Mouse (Mus musculus): ENCODE measurements around the gene Bri3. TPM values are rescaled to one million over a fixed set of nuclear protein-coding genes. Genes with fewer than 3 reads are reported as not detected.
A peak's percentile ranks its signal among the peaks of the same experiment; 100 is the strongest.

Gene Bri3
- total and polyA plus RNA-seq, 3 experiments = 21.6 to 40.5 TPM; not detected in 1

GRCm38 (mm10) chr5:144267535-144268241 is 23.5 kb downstream of the Bri3 start (continued):
- TF ChIP-seq MAZ (IDR thresholded peaks at IDR 0.05; ENCODE audit: low read depth, low read length) (no peak), MAX (IDR thresholded peaks at IDR 0.05; ENCODE audit: low read length) (0 out of 2 replicates have a peak, but pooled peaks have one; percentile 35), JUND (IDR thresholded peaks at IDR 0.05; ENCODE audit: low read depth, low read length) (no peak)

- H3K4me3 ChIP-seq (ENCODE audit: control insufficient read depth in 1 of 2, insufficient read depth in 1 of 2, low read depth in 2 of 2, low read length in 2 of 2) = no peak overlapping the region
- H3K36me3 ChIP-seq (ENCODE audit: control insufficient read depth in 1 of 2, insufficient read depth in 2 of 2, low read length in 2 of 2) = peaks cover 0 to 15% of the 10 kb centered on the region in 2 experiments; a peak in 2 of 4 replicates
- H3K4me1 ChIP-seq (ENCODE audit: control insufficient read depth in 1 of 2, insufficient read depth in 2 of 2, low read length in 2 of 2) = peaks cover 0 to 21% of the 10 kb centered on the region in 2 experiments; a peak in 3 of 4 replicates
- H3K79me2 ChIP-seq (ENCODE audit: control insufficient read depth, insufficient read depth, low read length, poor library complexity) = no peaks in the 10 kb centered on the region
- no peaks in the 10 kb centered on the region for H3K27me3 ChIP-seq (ENCODE audit: control insufficient read depth in 1 of 2, insufficient read depth in 2 of 2, low read length in 2 of 2)
- H3K27ac ChIP-seq (ENCODE audit: control insufficient read depth, low read depth, low read length) = peak overlapping the region; percentile 43; the same call in 1 of the 2 replicates
- TF ChIP-seq UBTF (IDR thresholded peaks at IDR 0.05; ENCODE audit: borderline replicate concordance, insufficient read depth, low read depth, low read length) (no peak), ZNF384 (IDR thresholded peaks at IDR 0.05; ENCODE audit: low read depth, low read length) (no peak), MEF2A (IDR thresholded peaks at IDR 0.05; ENCODE audit: extremely low read depth, insufficient replicate concordance, low read depth, low read length, poor library complexity, severe bottlenecking) (no peak)
- no peaks in the 10 kb centered on the region for H3K9me3 ChIP-seq (replicated peaks; ENCODE audit: insufficient read depth, low read length)
- no peak for DNase-seq (ENCODE audit: low read depth, low spot score)
- H3K9ac ChIP-seq (ENCODE audit: control insufficient read depth, low read depth, low read length, poor library complexity, severe bottlenecking) = peak overlapping the region; percentile 14; the same call in 1 of the 2 replicates
Measured at GRCm38 (mm10) chr5:144269926-144270325, 25.7 kb downstream of the Bri3 start.

- peaks cover 0 to 15% of the 10 kb centered on the region in 2 experiments; a peak in 2 of 4 replicates for H3K36me3 ChIP-seq (ENCODE audit: control insufficient read depth in 1 of 2, insufficient read depth in 2 of 2, low read length in 2 of 2)
- DNase-seq (ENCODE audit: low read depth, low spot score) = peak; percentile 49
- peak overlapping the region; percentile 14; the same call in 1 of the 2 replicates for H3K9ac ChIP-seq (ENCODE audit: control insufficient read depth, low read depth, low read length, poor library complexity, severe bottlenecking)
- H3K27me3 ChIP-seq (ENCODE audit: control insufficient read depth in 1 of 2, insufficient read depth in 2 of 2, low read length in 2 of 2) = no peaks in the 10 kb centered on the region
- no peaks in the 10 kb centered on the region for H3K79me2 ChIP-seq (ENCODE audit: control insufficient read depth, insufficient read depth, low read length, poor library complexity)
- peak; percentile 20; the same call in 1 of the 2 replicates for TF ChIP-seq GATA1 (IDR thresholded peaks at IDR 0.05; ENCODE audit: low read depth, low read length)
- peak; percentile 81; the same call in 1 of the 2 replicates for TF ChIP-seq TCF12 (IDR thresholded peaks at IDR 0.05; ENCODE audit: low read depth, low read length)
- no peak for TF ChIP-seq MAX (IDR thresholded peaks at IDR 0.05; ENCODE audit: low read length)
- peak; percentile 28; the same call in 1 of the 2 replicates for TF ChIP-seq RCOR1 (IDR thresholded peaks at IDR 0.05; ENCODE audit: low read depth, low read length)
- no peak for TF ChIP-seq ETS1 (IDR thresholded peaks at IDR 0.05; ENCODE audit: low read depth, low read length)
- no peak for TF ChIP-seq MAFK (IDR thresholded peaks at IDR 0.05; ENCODE audit: borderline replicate concordance, low read depth, low read length)
- TF ChIP-seq POLR2A (IDR thresholded peaks at IDR 0.05; ENCODE audit: control insufficient read depth in 1 of 2, insufficient read depth in 1 of 2, low read depth in 1 of 2, low read length in 2 of 2, poor library complexity in 1 of 2) = no peak
- TF ChIP-seq ZMIZ1 (IDR thresholded peaks at IDR 0.05; ENCODE audit: low read depth, low read length) = no peak
- no peak for TF ChIP-seq SIN3A (IDR thresholded peaks at IDR 0.05; ENCODE audit: low read length)
- TF ChIP-seq BHLHE40 (IDR thresholded peaks at IDR 0.05; ENCODE audit: borderline replicate concordance, low read depth, low read length) = no peak
- no peak for TF ChIP-seq ZNF384 (IDR thresholded peaks at IDR 0.05; ENCODE audit: low read depth, low read length)
- TF ChIP-seq NELFE (IDR thresholded peaks at IDR 0.05; ENCODE audit: low read depth, low read length) = no peak
- TF ChIP-seq RAD21 (IDR thresholded peaks at IDR 0.05; ENCODE audit: low read depth, low read length) = no peak
- TF ChIP-seq ZKSCAN1 (IDR thresholded peaks at IDR 0.05; ENCODE audit: low read depth, low read length) = no peak
- TF ChIP-seq EP300 (IDR thresholded peaks at IDR 0.05; ENCODE audit: low read depth in 1 of 2, low read length in 2 of 2) = peak in 1 of 2 experiments; percentile 70; a peak in 2 of 4 replicates
- peaks cover 0 to 21% of the 10 kb centered on the region in 2 experiments; a peak in 3 of 4 replicates for H3K4me1 ChIP-seq (ENCODE audit: control insufficient read depth in 1 of 2, insufficient read depth in 2 of 2, low read length in 2 of 2)
- no peaks in the 10 kb centered on the region for H3K9me3 ChIP-seq (replicated peaks; ENCODE audit: insufficient read depth, low read length)
- peak overlapping the region; percentile 43; the same call in 1 of the 2 replicates for H3K27ac ChIP-seq (ENCODE audit: control insufficient read depth, low read depth, low read length)
- H3K4me3 ChIP-seq (ENCODE audit: control insufficient read depth in 1 of 2, insufficient read depth in 1 of 2, low read depth in 2 of 2, low read length in 2 of 2) = no peak overlapping the region
Measured at GRCm38 (mm10) chr5:144270420-144270819, 26.2 kb downstream of the Bri3 start.
